Mouse (Mus musculus): Measurements from ENCODE around the gene Krt77. TPM values are rescaled to one million over a fixed set of nuclear protein-coding genes. Genes with fewer than 3 reads are reported as not detected.

Krt77 gene
- polyA plus RNA-seq, 1 experiment from 2014 or later = 0.07 TPM

GRCm38 (mm10) chr15:101850694-101851093 lies 18.8 kb downstream of the Krt77 start, which contains the start of gene Krt1:
Krt1 (minus strand) TSS chr15:101850794.
- Histone ChIP-seq H3K27me3 (ENCODE audit: control insufficient read depth, insufficient read depth, low read length) (peaks cover 40% of the 10 kb centered on the region), H3K4me3 (ENCODE audit: low read length) (no peak within 1 kb of the TSS), H3K4me1 (ENCODE audit: control insufficient read depth, insufficient read depth, low read length) (0 out of 2 replicates have a peak, but pooled peaks cover under 1% of the 10 kb centered on the region), H3K9ac (ENCODE audit: low read length) (no peak within 1 kb of the TSS), H3K36me3 (ENCODE audit: control insufficient read depth, insufficient read depth) (no peaks in the 10 kb centered on the region), H3K4me2 (ENCODE audit: low read depth, low read length) (no peak within 1 kb of the TSS), H3K27ac (ENCODE audit: low read length) (no peak within 1 kb of the TSS), H3K9me3 (replicated peaks; ENCODE audit: control insufficient read depth, low read length) (no peaks in the 10 kb centered on the region)
- 71% methylated on average over 6 of the region's 6 CpGs for WGBS
- ATAC-seq (replicated peaks; ENCODE audit: extremely low read depth, insufficient read depth, low FRiP score) = no peak

GRCm38 (mm10) chr15:101845971-101846403 lies 23.5 kb downstream of the Krt77 start:
- H3K27me3 ChIP-seq (ENCODE audit: control insufficient read depth, insufficient read depth, low read length) = peaks cover 31% of the 10 kb centered on the region
- H3K36me3 ChIP-seq (ENCODE audit: control insufficient read depth, insufficient read depth) = no peaks in the 10 kb centered on the region
- peak overlapping the region; percentile 83 for H3K4me2 ChIP-seq (ENCODE audit: low read depth, low read length)
- peak overlapping the region; percentile 68 for H3K9ac ChIP-seq (ENCODE audit: low read length)
- ATAC-seq (replicated peaks; ENCODE audit: extremely low read depth, insufficient read depth, low FRiP score) = no peak
- no peak overlapping the region for H3K27ac ChIP-seq (ENCODE audit: low read length)
- H3K4me3 ChIP-seq (ENCODE audit: low read length) = peak overlapping the region; percentile 58
- H3K4me1 ChIP-seq (ENCODE audit: control insufficient read depth, insufficient read depth, low read length) = 0 out of 2 replicates have a peak, but pooled peaks cover 3% of the 10 kb centered on the region
- under 1% methylated on average over 37 of the region's 37 CpGs for WGBS
- H3K9me3 ChIP-seq (replicated peaks; ENCODE audit: control insufficient read depth, low read length) = no peaks in the 10 kb centered on the region

GRCm38 (mm10) chr15:101843192-101843591 lies 26.3 kb downstream of the Krt77 start:
- no peak for ATAC-seq (replicated peaks; ENCODE audit: extremely low read depth, insufficient read depth, low FRiP score)
- Histone ChIP-seq H3K4me1 (ENCODE audit: control insufficient read depth, insufficient read depth, low read length) (0 out of 2 replicates have a peak, but pooled peaks cover 3% of the 10 kb centered on the region), H3K9me3 (replicated peaks; ENCODE audit: control insufficient read depth, low read length) (no peaks in the 10 kb centered on the region), H3K9ac (ENCODE audit: low read length) (no peak overlapping the region), H3K36me3 (ENCODE audit: control insufficient read depth, insufficient read depth) (no peaks in the 10 kb centered on the region), H3K4me2 (ENCODE audit: low read depth, low read length) (no peak overlapping the region), H3K4me3 (ENCODE audit: low read length) (no peak overlapping the region), H3K27ac (ENCODE audit: low read length) (no peak overlapping the region), H3K27me3 (ENCODE audit: control insufficient read depth, insufficient read depth, low read length) (peaks cover 29% of the 10 kb centered on the region)
- WGBS = 58% methylated on average over 9 of the region's 9 CpGs

GRCm38 (mm10) chr15:101834784-101835328 lies 34.6 kb downstream of the Krt77 start:
- Histone ChIP-seq H3K4me3 (ENCODE audit: low read length) (no peak overlapping the region), H3K27me3 (ENCODE audit: control insufficient read depth, insufficient read depth, low read length) (peaks cover 4% of the 10 kb centered on the region; the same call in 1 of the 2 replicates), H3K36me3 (ENCODE audit: control insufficient read depth, insufficient read depth) (no peaks in the 10 kb centered on the region), H3K9me3 (replicated peaks; ENCODE audit: control insufficient read depth, low read length) (no peaks in the 10 kb centered on the region), H3K4me2 (ENCODE audit: low read depth, low read length) (no peak overlapping the region), H3K4me1 (ENCODE audit: control insufficient read depth, insufficient read depth, low read length) (no peaks in the 10 kb centered on the region), H3K9ac (ENCODE audit: low read length) (no peak overlapping the region), H3K27ac (ENCODE audit: low read length) (no peak overlapping the region)
- ATAC-seq (replicated peaks; ENCODE audit: extremely low read depth, insufficient read depth, low FRiP score) = no peak
- WGBS = 53% methylated on average over 5 of the region's 5 CpGs

- 36% methylated on average over 6 of the region's 6 CpGs for WGBS
- no peak overlapping the region for H3K9ac ChIP-seq (ENCODE audit: low read length)
- ATAC-seq (replicated peaks; ENCODE audit: extremely low read depth, insufficient read depth, low FRiP score) = no peak
- H3K9me3 ChIP-seq (replicated peaks; ENCODE audit: control insufficient read depth, low read length) = no peaks in the 10 kb centered on the region
- H3K27me3 ChIP-seq (ENCODE audit: control insufficient read depth, insufficient read depth, low read length) = peaks cover 2% of the 10 kb centered on the region; the same call in 1 of the 2 replicates
- no peak overlapping the region for H3K4me3 ChIP-seq (ENCODE audit: low read length)
- no peak overlapping the region for H3K27ac ChIP-seq (ENCODE audit: low read length)
- H3K4me1 ChIP-seq (ENCODE audit: control insufficient read depth, insufficient read depth, low read length) = no peaks in the 10 kb centered on the region
- H3K36me3 ChIP-seq (ENCODE audit: control insufficient read depth, insufficient read depth) = no peaks in the 10 kb centered on the region
- H3K4me2 ChIP-seq (ENCODE audit: low read depth, low read length) = no peak overlapping the region
Measured at GRCm38 (mm10) chr15:101833131-101833530, 36.4 kb downstream of the Krt77 start.

- Histone ChIP-seq H3K9me3 (replicated peaks; ENCODE audit: control insufficient read depth, low read length) (no peaks in the 10 kb centered on the region), H3K4me3 (ENCODE audit: low read length) (no peak overlapping the region), H3K4me1 (ENCODE audit: control insufficient read depth, insufficient read depth, low read length) (no peaks in the 10 kb centered on the region), H3K4me2 (ENCODE audit: low read depth, low read length) (no peak overlapping the region), H3K27me3 (ENCODE audit: control insufficient read depth, insufficient read depth, low read length) (no peaks in the 10 kb centered on the region; the same call in 1 of the 2 replicates), H3K36me3 (ENCODE audit: control insufficient read depth, insufficient read depth) (no peaks in the 10 kb centered on the region), H3K9ac (ENCODE audit: low read length) (no peak overlapping the region), H3K27ac (ENCODE audit: low read length) (no peak overlapping the region)
- no peak for ATAC-seq (replicated peaks; ENCODE audit: extremely low read depth, insufficient read depth, low FRiP score)
- 64% methylated on average over 5 of the region's 5 CpGs for WGBS
Measured at GRCm38 (mm10) chr15:101829441-101829840, 40.1 kb downstream of the Krt77 start.

- WGBS = 23% methylated on average over 3 of the region's 3 CpGs
- no peak for ATAC-seq (replicated peaks; ENCODE audit: extremely low read depth, insufficient read depth, low FRiP score)
Measured at GRCm38 (mm10) chr15:101821786-101822185, 47.7 kb downstream of the Krt77 start.

GRCm38 (mm10) chr15:101817875-101818274 lies 51.6 kb downstream of the Krt77 start, which contains the start of gene Krt2:
Krt2 (minus strand) TSS chr15:101818169.
- Histone ChIP-seq H3K27ac (ENCODE audit: low read length) (no peak within 1 kb of the TSS), H3K4me2 (ENCODE audit: low read depth, low read length) (no peak within 1 kb of the TSS), H3K4me3 (ENCODE audit: low read length) (no peak within 1 kb of the TSS), H3K9me3 (replicated peaks; ENCODE audit: control insufficient read depth, low read length) (no peaks in the 10 kb centered on the region), H3K27me3 (ENCODE audit: control insufficient read depth, insufficient read depth, low read length) (peaks cover 6% of the 10 kb centered on the region; the same call in 1 of the 2 replicates), H3K9ac (ENCODE audit: low read length) (no peak within 1 kb of the TSS), H3K4me1 (ENCODE audit: control insufficient read depth, insufficient read depth, low read length) (no peaks in the 10 kb centered on the region), H3K36me3 (ENCODE audit: control insufficient read depth, insufficient read depth) (no peaks in the 10 kb centered on the region)
- WGBS = 64% methylated on average over 16 of the region's 16 CpGs
- no peak for ATAC-seq (replicated peaks; ENCODE audit: extremely low read depth, insufficient read depth, low FRiP score)

More at GRCm38 (mm10) chr15:101821786-101822185, 47.7 kb downstream of the Krt77 start:
- H3K4me3 ChIP-seq (ENCODE audit: low read length) = no peak overlapping the region
- no peaks in the 10 kb centered on the region for H3K36me3 ChIP-seq (ENCODE audit: control insufficient read depth, insufficient read depth)
- peaks cover 6% of the 10 kb centered on the region; the same call in 1 of the 2 replicates for H3K27me3 ChIP-seq (ENCODE audit: control insufficient read depth, insufficient read depth, low read length)
- no peaks in the 10 kb centered on the region for H3K4me1 ChIP-seq (ENCODE audit: control insufficient read depth, insufficient read depth, low read length)
- H3K9me3 ChIP-seq (replicated peaks; ENCODE audit: control insufficient read depth, low read length) = no peaks in the 10 kb centered on the region
- no peak overlapping the region for H3K9ac ChIP-seq (ENCODE audit: low read length)
- no peak overlapping the region for H3K4me2 ChIP-seq (ENCODE audit: low read depth, low read length)
- no peak overlapping the region for H3K27ac ChIP-seq (ENCODE audit: low read length)

Data from heart, embryonic 16.5 days (tissue).